Mouse (Mus musculus) megakaryocyte-erythroid progenitor cell, adult 5-6 weeks (primary cell): Measurements from ENCODE around the gene Bpifb9a. TPM values are rescaled to one million over a fixed set of nuclear protein-coding genes. Genes with fewer than 3 reads are reported as not detected.
"Not testable (repeated sequence)": the region's sequence is repeated elsewhere in the genome, so short reads cannot be mapped to it uniquely, and the experiment has no call there.

Experiments used
- ATAC-seq: replicated peaks from 2 replicates; pipeline ENCODE4 v1.8.0; 2016; ENCODE audit warnings: mild to moderate bottlenecking, inconsistent platforms; ENCODE audit not compliant: severe bottlenecking, poor library complexity, low FRiP score, low TSS enrichment
- total RNA-seq, 2 experiments: library from RNA; stranded (forward) in 1 of 2; stranded (reverse) in 1 of 2; fragments of 200-1000, 215-1000 nt in 1 of 2; fragments of >200 nt in 1 of 2; fragmentation: Nextera tagmentation in 1 of 2; gene quantifications; 2 replicates each; pipeline ENCODE4 v1.2.3; 2014 to 2017

Gene Bpifb9a
- total RNA-seq (2014; fragmentation: Nextera tagmentation), result not detected in 2 replicates
- not detected in 2 replicates for total RNA-seq (2017)

GRCm38 (mm10) chr2:154257554-154257953, at the start of gene Bpifb9a:
Bpifb9a (plus strand) TSS chr2:154257854.
- not testable (repeated sequence) for ATAC-seq

GRCm38 (mm10) chr2:154209112-154209511, 48.5 kb upstream of the Bpifb9a start:
- ATAC-seq, result 0 out of 2 replicates have a peak, but pooled peaks have one; percentile 35

GRCm38 (mm10) chr2:154211121-154211520, 46.5 kb upstream of the Bpifb9a start:
- ATAC-seq, result no peak

- ATAC-seq, result no peak
Measured at GRCm38 (mm10) chr2:154211881-154212280, 45.8 kb upstream of the Bpifb9a start.

- peak; percentile 78 for ATAC-seq
Measured at GRCm38 (mm10) chr2:154215191-154215590, 42.5 kb upstream of the Bpifb9a start.

- ATAC-seq, result no peak
Measured at GRCm38 (mm10) chr2:154219950-154220349, 37.7 kb upstream of the Bpifb9a start.

- no peak for ATAC-seq
Measured at GRCm38 (mm10) chr2:154223265-154223916, 34.3 kb upstream of the Bpifb9a start, which contains the start of gene Bpifb5. Bpifb5 (plus strand) TSS chr2:154223742.

GRCm38 (mm10) chr2:154223917-154224273, 33.8 kb upstream of the Bpifb9a start:
- ATAC-seq, result no peak

- no peak for ATAC-seq
Measured at GRCm38 (mm10) chr2:154226991-154227390, 30.7 kb upstream of the Bpifb9a start.

- ATAC-seq, result no peak
Measured at GRCm38 (mm10) chr2:154227830-154228229, 29.8 kb upstream of the Bpifb9a start.

GRCm38 (mm10) chr2:154233426-154233825, 24.2 kb upstream of the Bpifb9a start:
- ATAC-seq, result no peak

- ATAC-seq, result no peak
Measured at GRCm38 (mm10) chr2:154240771-154241170, 16.9 kb upstream of the Bpifb9a start.

GRCm38 (mm10) chr2:154242726-154243125, 14.9 kb upstream of the Bpifb9a start:
- ATAC-seq, result not testable (repeated sequence)

GRCm38 (mm10) chr2:154243356-154244036, 14.2 kb upstream of the Bpifb9a start:
- no peak for ATAC-seq

- no peak for ATAC-seq
Measured at GRCm38 (mm10) chr2:154245322-154245721, 12.3 kb upstream of the Bpifb9a start.

GRCm38 (mm10) chr2:154255254-154255653, 2.4 kb upstream of the Bpifb9a start:
- not testable (repeated sequence) for ATAC-seq

GRCm38 (mm10) chr2:154255770-154256169, 1.9 kb upstream of the Bpifb9a start:
- ATAC-seq, result no peak

- not testable (repeated sequence) for ATAC-seq
Measured at GRCm38 (mm10) chr2:154264397-154264796, 6.7 kb downstream of the Bpifb9a start.

- not testable (repeated sequence) for ATAC-seq
Measured at GRCm38 (mm10) chr2:154291866-154292265, 34.2 kb downstream of the Bpifb9a start.

GRCm38 (mm10) chr2:154292833-154293232, 35.2 kb downstream of the Bpifb9a start:
- ATAC-seq, result no peak

GRCm38 (mm10) chr2:154294746-154295145, 37.1 kb downstream of the Bpifb9a start:
- ATAC-seq, result not testable (repeated sequence)
